Mouse (Mus musculus): ENCODE results near the gene Usp10. TPM values are rescaled to one million over a fixed set of nuclear protein-coding genes. Genes with fewer than 3 reads are reported as not detected.
A peak's percentile ranks its signal among the peaks of the same experiment; 100 is the strongest.

Gene Usp10
- polyA plus RNA-seq, 1 experiment from 2014 or later: 187 TPM

DNA sequence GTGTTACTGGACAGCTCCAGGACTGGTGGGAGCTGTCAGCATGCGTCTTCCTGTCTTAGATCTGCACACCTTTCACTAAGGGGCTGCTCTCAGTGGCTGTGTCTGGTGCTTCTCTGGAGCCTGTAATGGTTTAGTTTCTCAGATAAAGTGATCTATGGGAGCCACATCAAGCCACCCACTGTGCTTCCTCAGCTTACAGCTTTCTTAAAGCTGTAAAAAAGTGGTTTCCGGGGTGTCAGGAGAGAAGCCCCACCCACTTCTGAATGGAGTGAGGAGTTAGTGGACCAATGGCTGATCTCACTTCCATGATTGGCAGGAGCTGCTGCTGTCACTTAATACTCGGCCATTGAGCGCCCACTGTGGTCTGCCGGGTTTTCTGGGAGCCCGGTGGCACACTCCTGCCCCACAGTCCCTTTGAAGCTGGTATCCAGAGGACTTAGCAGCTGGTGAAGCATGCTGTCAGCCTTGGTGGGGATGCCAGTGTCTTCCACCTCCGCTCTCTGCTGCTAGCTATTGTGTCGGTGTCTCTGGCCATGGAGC is 36.2 kb downstream of the Usp10 start:
- H3K36me3 ChIP-seq: peaks cover 94% of the 10 kb centered on the region
- 84% methylated on average over 8 of the region's 8 CpGs for WGBS

DNA sequence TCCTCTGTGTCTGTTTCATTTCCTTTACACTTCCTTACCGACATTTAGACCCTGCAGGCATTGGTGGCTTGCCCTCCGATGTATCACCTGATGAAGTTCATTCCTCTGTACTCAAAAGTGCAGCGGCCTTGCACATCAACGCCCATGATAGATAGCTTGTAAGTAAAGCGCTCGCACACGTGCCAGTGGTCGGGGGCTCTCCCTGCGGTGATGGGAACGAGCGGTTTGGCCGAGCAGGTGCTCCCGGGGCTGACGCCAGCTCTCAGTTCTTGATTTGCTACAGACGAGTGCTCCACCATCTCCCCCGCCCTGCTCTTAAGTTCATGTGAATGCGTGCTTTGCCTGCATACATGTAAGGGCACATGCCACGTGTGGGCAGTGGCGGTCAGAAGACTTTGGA is 37.5 kb downstream of the Usp10 start:
- WGBS: 84% methylated on average over 19 of the region's 19 CpGs
- Histone ChIP-seq H3K27me3 (ENCODE audit: insufficient read depth, poor library complexity, severe bottlenecking) (no peaks in the 10 kb centered on the region), H3K9me3 (no peaks in the 10 kb centered on the region), H3K36me3 (peaks cover 94% of the 10 kb centered on the region), H3K4me1 (peaks cover 24% of the 10 kb centered on the region), H3K4me3 (no peak overlapping the region), H3K27ac (no peak overlapping the region)
- no peak for DNase-seq (ENCODE audit: low spot score)

More for the DNA sequence above, 36.2 kb downstream of the Usp10 start:
- no peak overlapping the region for H3K27ac ChIP-seq
- H3K4me1 ChIP-seq: peaks cover 24% of the 10 kb centered on the region
- H3K27me3 ChIP-seq (ENCODE audit: insufficient read depth, poor library complexity, severe bottlenecking): no peaks in the 10 kb centered on the region
- no peaks in the 10 kb centered on the region for H3K9me3 ChIP-seq
- no peak overlapping the region for H3K4me3 ChIP-seq
- DNase-seq (ENCODE audit: low spot score): no peak

DNA sequence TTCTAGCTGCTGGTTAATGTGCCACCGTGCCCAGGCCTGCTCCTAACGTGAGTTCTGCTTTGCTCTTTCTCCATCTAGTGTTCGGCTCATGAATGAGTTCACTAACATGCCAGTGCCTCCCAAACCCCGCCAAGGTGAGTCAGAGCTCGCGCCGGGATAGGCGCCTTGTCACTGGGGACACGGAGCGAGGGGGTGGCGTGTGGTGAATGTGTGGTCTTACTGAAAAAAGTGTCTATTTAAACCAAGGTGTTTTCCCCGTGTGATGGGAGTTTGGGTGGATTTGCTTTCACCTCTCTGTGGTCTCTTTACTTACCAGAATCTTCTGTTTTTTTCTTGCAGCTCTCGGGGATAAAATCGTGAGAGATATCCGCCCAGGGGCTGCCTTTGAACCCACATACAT is 38.2 kb downstream of the Usp10 start:
- Histone ChIP-seq H3K36me3 (peaks cover 95% of the 10 kb centered on the region), H3K27ac (no peak overlapping the region), H3K27me3 (ENCODE audit: insufficient read depth, poor library complexity, severe bottlenecking) (no peaks in the 10 kb centered on the region), H3K4me1 (peaks cover 24% of the 10 kb centered on the region), H3K4me3 (no peak overlapping the region), H3K9me3 (no peaks in the 10 kb centered on the region)
- DNase-seq (ENCODE audit: low spot score): no peak
- WGBS: 92% methylated on average over 15 of the region's 15 CpGs

DNA sequence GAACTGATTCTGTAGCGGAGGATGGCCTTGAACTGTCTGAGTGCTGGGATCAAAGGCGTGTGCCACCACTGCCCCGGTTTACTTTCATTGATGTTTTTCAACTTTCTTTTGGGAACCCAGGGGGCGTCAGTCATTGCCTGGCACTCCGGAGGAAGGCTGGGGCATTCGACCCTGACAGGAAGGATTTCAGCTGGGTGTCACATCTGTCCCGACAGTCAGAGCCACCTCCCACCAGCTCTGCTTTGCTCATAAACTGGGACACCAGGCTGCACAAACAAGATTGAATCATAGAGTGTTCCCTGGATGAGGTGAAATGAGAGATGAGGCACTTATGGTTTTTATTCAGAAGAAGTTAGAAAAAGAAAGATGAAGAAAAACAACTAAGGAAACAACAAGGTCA is 42.1 kb downstream of the Usp10 start:
- 82% methylated on average over 7 of the region's 7 CpGs for WGBS
- Histone ChIP-seq H3K9me3 (no peaks in the 10 kb centered on the region), H3K27me3 (ENCODE audit: insufficient read depth, poor library complexity, severe bottlenecking) (no peaks in the 10 kb centered on the region), H3K36me3 (peaks cover 95% of the 10 kb centered on the region), H3K4me3 (no peak overlapping the region), H3K27ac (no peak overlapping the region), H3K4me1 (peaks cover 6% of the 10 kb centered on the region; the same call in 1 of the 2 replicates)
- DNase-seq (ENCODE audit: low spot score): no peak

DNA sequence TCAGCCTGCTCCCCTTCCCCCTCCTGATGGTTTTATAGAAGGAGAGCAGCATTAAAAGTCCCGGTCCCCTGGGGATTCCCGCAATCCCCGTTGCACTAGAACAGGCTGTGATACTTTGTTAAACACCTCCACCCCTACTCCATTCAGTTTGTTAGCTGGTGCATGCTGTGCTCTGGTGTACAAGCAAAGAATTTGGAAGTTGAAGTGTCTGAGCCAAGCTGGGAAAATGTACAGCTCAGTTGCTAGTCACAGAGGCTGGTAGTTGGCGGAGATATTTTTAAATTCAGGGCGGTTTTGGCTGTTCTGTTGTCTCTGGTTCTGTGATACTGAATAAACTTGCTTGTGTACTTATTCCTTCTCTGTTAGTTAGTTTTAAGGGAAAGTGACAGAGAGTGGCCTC is 42.6 kb downstream of the Usp10 start:
- 91% methylated on average over 5 of the region's 5 CpGs for WGBS
- H3K27me3 ChIP-seq (ENCODE audit: insufficient read depth, poor library complexity, severe bottlenecking): no peaks in the 10 kb centered on the region
- H3K27ac ChIP-seq: no peak overlapping the region
- H3K4me1 ChIP-seq: peaks cover 5% of the 10 kb centered on the region; the same call in 1 of the 2 replicates
- no peak for DNase-seq (ENCODE audit: low spot score)
- H3K4me3 ChIP-seq: no peak overlapping the region
- H3K9me3 ChIP-seq: no peaks in the 10 kb centered on the region
- peaks cover 96% of the 10 kb centered on the region for H3K36me3 ChIP-seq

DNA sequence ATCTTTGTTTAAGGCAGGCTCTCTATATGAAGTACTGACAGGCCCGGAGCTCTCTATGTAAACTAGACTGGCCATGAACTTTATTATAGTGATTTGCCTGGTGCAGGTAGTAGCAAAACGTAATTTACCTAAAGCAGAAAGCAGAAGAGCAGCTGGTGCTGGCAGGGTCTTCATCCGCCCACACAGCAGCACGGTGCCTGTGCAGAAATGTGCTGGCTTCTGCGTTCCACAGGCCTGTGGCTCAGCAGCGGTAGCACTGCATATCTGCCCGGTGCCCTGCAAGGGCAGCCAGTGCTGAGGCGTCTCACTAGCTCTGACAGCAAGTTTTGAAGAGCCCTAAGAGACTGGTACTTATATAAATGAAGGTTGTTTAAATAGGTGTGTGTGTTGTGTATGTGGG is 45.2 kb downstream of the Usp10 start:
- H3K4me3 ChIP-seq: no peak overlapping the region
- H3K27ac ChIP-seq: no peak overlapping the region
- H3K27me3 ChIP-seq (ENCODE audit: insufficient read depth, poor library complexity, severe bottlenecking): no peaks in the 10 kb centered on the region
- DNase-seq (ENCODE audit: low spot score): no peak
- 93% methylated on average over 8 of the region's 8 CpGs for WGBS
- no peaks in the 10 kb centered on the region for H3K9me3 ChIP-seq
- H3K36me3 ChIP-seq: peaks cover 80% of the 10 kb centered on the region
- H3K4me1 ChIP-seq: peaks cover 2% of the 10 kb centered on the region

DNA sequence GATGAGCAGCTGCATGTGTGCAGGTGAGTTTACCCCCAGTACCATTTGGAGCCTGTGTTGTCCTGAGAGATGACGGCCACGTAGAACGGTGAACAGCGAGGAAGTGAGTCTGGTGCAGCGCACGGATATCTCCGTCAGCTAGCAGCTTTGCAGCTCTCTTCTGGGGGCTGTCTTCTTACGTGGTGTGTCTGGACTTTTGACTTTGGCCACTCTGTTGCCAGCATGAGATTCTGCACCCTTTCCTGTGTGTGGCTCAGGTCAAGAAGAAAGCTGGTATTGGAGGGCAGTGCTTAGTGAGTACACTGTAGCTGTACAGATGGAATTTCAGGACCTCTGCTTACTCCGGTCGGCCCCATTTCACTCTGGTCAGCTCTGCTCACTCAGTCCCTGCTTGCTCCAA is 47.9 kb downstream of the Usp10 start:
- Histone ChIP-seq H3K27me3 (ENCODE audit: insufficient read depth, poor library complexity, severe bottlenecking) (no peaks in the 10 kb centered on the region), H3K27ac (no peak overlapping the region), H3K4me1 (peaks cover 6% of the 10 kb centered on the region), H3K4me3 (no peak overlapping the region), H3K9me3 (no peaks in the 10 kb centered on the region), H3K36me3 (peaks cover 52% of the 10 kb centered on the region)
- WGBS: 94% methylated on average over 10 of the region's 10 CpGs
- DNase-seq (ENCODE audit: low spot score): no peak

DNA sequence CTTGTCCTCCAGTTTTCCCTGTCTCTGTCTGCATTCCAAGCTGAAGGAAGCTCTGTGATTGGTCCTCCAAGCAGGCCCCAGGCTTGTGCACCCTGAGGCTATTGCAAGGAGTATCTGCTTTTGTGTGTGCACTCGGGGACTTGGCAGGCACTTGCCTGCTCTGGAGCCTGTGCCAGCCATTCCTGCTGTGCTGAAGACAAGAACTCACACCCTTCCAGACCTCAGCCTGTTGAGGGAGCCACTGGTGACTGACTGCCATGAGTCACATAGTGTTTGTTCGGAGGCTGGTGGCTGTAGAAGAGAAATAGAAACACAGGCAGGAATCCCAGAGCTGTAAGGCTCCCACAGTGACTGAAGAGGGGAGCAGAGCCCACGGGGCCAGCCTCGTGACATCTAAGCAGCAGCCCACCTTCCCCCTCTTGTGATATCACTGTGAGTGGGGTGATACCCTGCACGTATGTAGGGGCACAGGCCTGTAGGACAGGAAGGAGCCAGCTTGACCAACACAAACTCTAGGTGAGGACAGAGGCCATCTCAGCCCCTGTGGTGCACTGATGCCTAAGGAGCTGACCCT is 50.5 kb downstream of the Usp10 start:
- no peaks in the 10 kb centered on the region for H3K9me3 ChIP-seq
- H3K4me1 ChIP-seq: peaks cover 9% of the 10 kb centered on the region
- DNase-seq (ENCODE audit: low spot score): no peak
- no peaks in the 10 kb centered on the region for H3K27me3 ChIP-seq (ENCODE audit: insufficient read depth, poor library complexity, severe bottlenecking)
- no peak overlapping the region; the same call in 1 of the 2 replicates for H3K27ac ChIP-seq
- H3K36me3 ChIP-seq: peaks cover 28% of the 10 kb centered on the region
- 49% methylated on average over 5 of the region's 5 CpGs for WGBS
- no peak overlapping the region for H3K4me3 ChIP-seq

DNA sequence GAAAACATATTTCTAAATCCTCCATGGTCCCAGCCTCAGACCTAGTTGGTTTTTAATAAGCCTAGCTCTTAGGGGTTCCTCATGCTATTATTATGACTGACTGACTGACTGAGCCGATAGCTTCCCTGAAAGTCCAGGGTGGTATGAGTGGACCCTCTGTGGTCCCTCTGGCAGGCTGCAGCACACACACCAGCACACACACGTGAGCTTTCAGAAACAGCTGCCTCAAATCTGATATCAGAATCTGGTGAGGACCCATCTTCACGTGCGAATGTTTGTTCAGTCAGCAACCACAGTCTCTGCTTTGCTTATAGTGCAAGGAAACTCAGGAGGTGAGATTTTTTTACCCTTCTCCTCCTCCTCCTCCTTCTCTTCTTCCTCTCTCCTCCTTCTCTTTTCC is 54.7 kb downstream of the Usp10 start:
- H3K36me3 ChIP-seq: 0 out of 2 replicates have a peak, but pooled peaks cover 3% of the 10 kb centered on the region
- H3K9me3 ChIP-seq: 0 out of 2 replicates have a peak, but pooled peaks cover 3% of the 10 kb centered on the region
- H3K4me3 ChIP-seq: no peak overlapping the region
- no peak for DNase-seq (ENCODE audit: low spot score)
- H3K27ac ChIP-seq: no peak overlapping the region
- peaks cover 9% of the 10 kb centered on the region for H3K4me1 ChIP-seq
- 76% methylated on average over 4 of the region's 4 CpGs for WGBS
- H3K27me3 ChIP-seq (ENCODE audit: insufficient read depth, poor library complexity, severe bottlenecking): no peaks in the 10 kb centered on the region

DNA sequence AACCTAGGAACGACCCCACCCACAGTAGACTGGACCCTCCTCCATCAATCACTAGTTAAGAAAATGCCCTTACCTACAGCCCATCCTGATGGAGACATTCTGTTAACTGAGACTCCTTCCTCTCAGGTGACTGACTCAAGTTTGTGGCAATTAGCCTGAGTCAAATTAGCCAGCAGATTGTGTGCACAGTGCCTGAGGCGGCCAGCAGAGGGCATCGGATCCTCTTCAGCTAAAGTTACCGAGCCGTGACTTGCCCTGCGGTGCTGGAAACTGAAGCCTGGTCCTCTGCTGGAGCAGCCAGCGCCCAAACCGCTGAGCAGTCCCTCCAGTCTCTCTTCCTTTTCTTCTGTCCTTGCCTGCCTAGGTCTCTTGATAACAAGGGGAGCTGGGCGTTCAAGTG is 57.3 kb downstream of the Usp10 start:
- no peaks in the 10 kb centered on the region for H3K27me3 ChIP-seq (ENCODE audit: insufficient read depth, poor library complexity, severe bottlenecking)
- no peak for DNase-seq (ENCODE audit: low spot score)
- H3K4me1 ChIP-seq: peaks cover 13% of the 10 kb centered on the region; the same call in 1 of the 2 replicates
- H3K4me3 ChIP-seq: no peak overlapping the region
- WGBS: 81% methylated on average over 9 of the region's 9 CpGs
- H3K27ac ChIP-seq: no peak overlapping the region
- H3K36me3 ChIP-seq: 0 out of 2 replicates have a peak, but pooled peaks cover 3% of the 10 kb centered on the region
- 0 out of 2 replicates have a peak, but pooled peaks cover 3% of the 10 kb centered on the region for H3K9me3 ChIP-seq

DNA sequence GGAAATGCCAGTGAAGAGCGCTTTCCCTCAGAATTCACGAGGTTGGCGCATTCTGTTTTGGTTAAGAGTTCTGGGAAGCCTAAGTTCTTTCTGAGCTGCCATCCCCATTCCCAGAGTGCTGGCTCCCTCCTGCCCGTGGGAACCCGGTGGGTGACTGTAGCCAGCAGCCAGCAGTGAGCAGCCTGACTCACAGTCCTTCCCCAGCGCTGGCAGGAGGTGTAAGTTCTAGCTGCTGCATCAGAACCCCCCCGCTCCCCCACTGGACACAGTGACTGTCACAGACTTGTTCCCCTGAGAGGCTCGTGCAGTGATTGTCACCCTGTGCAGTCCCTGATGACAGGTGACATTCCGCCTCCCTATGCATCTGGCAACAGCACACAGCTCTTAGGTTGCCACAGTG is 60.0 kb downstream of the Usp10 start:
- Histone ChIP-seq H3K27ac (no peak overlapping the region), H3K4me1 (peaks cover 14% of the 10 kb centered on the region; the same call in 1 of the 2 replicates), H3K36me3 (0 out of 2 replicates have a peak, but pooled peaks cover 3% of the 10 kb centered on the region), H3K27me3 (ENCODE audit: insufficient read depth, poor library complexity, severe bottlenecking) (no peaks in the 10 kb centered on the region), H3K4me3 (no peak overlapping the region), H3K9me3 (0 out of 2 replicates have a peak, but pooled peaks cover 3% of the 10 kb centered on the region)
- no peak for DNase-seq (ENCODE audit: low spot score)
- 61% methylated on average over 9 of the region's 9 CpGs for WGBS

DNA sequence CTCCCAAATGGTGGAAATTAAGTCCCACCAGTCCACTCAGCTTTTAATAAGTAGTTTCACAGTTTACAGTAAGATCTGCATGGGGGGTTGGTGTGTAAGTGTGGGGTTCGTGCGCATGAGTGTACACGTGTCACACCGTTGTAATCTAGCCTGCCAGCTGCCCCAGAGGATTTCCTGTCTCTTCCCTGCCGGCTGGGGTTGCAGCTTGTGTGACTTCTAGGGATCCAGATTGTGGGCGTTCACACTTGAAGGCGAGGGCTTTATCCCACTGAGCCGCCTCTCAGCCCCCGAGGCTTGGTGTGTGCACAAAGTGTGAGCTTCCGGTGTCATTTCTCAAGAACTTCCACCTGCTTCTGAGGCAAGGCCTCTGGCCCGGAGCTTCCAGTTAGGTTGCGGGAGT is 62.4 kb downstream of the Usp10 start:
- Histone ChIP-seq H3K27me3 (ENCODE audit: insufficient read depth, poor library complexity, severe bottlenecking) (no peaks in the 10 kb centered on the region), H3K36me3 (0 out of 2 replicates have a peak, but pooled peaks cover under 1% of the 10 kb centered on the region), H3K27ac (0 out of 2 replicates have a peak overlapping the region, but pooled peaks have one; percentile 42), H3K9me3 (0 out of 2 replicates have a peak, but pooled peaks cover 2% of the 10 kb centered on the region), H3K4me1 (peaks cover 14% of the 10 kb centered on the region; the same call in 1 of the 2 replicates), H3K4me3 (no peak overlapping the region)
- WGBS: 53% methylated on average over 12 of the region's 12 CpGs
- no peak for DNase-seq (ENCODE audit: low spot score)

DNA sequence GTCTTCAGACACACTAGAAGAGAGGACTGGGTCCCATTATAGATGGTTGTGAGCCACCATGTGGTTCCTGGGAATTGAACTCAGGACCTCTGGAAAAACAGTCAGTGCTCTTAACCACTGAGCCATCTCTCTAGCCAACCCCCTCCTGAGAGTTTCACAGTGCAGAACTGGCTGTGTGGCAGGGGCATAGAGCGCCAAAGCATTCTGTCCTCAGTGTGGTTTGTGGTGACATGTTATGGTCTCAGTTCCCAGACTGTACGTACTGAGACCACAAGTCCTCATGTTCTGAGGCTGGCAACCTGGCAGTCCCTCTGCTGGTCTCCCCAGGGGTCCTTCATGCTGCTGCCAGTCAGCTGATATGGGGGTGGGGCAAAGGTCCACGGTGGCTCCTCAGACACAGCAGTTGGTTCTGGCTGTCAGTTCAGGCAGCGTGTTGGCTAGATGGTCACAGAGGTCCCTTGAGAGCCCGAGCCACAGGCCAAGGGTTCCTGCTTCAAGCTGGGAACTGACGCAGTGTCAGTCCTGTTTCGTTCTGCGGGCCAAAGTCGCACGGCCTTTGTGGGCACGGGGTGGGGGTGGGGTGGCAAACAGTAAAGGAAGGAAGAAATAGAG is 68.7 kb downstream of the Usp10 start:
- Histone ChIP-seq H3K4me1 (peaks cover 5% of the 10 kb centered on the region; the same call in 1 of the 2 replicates), H3K9me3 (no peaks in the 10 kb centered on the region), H3K27me3 (ENCODE audit: insufficient read depth, poor library complexity, severe bottlenecking) (no peaks in the 10 kb centered on the region), H3K4me3 (no peak overlapping the region), H3K36me3 (no peaks in the 10 kb centered on the region), H3K27ac (no peak overlapping the region)
- no peak for DNase-seq (ENCODE audit: low spot score)
- WGBS: 68% methylated on average over 11 of the region's 11 CpGs
